Mouse (Mus musculus): ENCODE results near the gene Noto. TPM values are rescaled to one million over a fixed set of nuclear protein-coding genes. Genes with fewer than 3 reads are reported as not detected.

Noto gene
- polyA plus RNA-seq (2017; shearing (Covaris generic)): not detected

DNA sequence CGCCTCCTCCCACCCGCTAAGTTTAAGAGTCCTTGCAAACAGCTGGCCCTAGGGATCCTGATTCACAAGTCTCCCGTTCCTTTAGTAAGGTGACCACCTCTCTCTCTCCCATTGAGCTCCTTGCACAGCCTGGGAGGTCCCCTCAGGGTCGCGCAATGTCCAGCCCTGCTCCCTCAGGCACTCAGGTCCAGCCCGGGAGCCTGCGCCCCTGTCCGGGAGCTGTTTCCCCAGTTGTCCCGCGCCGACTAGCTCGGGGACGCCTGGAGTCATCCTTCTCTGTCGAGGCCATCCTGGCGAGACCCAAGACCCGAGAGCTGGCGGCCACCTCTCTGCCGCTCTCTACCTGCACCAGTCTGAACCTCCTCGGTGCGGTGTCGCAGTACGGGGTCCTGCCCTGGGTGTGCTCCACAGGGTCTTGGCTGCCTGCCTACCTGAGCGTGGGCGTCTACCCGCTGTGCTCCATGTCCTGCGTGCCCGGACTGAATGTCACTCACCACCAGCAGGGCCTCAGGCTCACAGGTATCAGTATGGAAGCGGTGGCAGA, at the start of gene Noto:
Gene Noto (plus strand): TSS at position 51 of the 544 bp plus-strand sequence.

DNA sequence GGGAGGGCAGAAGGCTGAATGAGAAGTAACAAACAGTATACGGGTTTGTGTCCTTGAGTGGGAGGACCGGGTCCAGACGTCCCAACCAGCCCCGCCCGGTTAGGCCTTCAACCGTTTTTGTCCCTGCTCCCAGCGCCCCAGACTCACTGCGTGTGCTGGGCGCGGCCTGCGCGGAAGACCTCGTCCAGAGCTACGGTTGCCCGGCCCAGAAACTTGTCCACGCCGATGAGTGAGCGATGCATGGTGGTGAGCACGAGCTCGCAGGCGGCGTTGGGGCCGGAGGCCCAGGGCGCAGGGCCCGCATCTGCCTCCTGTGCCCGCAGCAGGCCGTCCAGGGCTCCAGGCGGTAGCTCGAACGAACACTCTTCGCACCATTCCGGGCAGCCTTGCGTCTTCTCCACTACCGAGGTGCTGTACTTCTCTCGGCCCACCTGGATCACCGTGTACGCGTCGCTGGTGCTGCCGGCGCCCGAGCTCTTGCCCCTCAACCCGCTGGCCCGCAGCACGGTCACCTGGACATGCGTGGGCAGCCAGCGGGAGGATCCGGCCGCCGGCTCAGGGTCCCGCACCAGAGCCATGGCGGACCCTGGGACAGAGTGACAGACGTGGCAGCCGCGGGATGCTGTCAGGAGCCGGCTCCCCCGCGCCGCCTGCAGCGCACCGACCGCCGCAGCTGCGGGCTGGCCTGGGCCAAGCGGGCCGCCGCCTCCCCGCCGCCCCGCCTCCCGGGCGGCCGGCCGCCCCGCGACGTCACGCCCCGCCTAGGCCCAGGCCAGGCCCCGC, 49.5 kb upstream of the Noto start, which contains the start of gene Rab11fip5:
Gene Rab11fip5 (minus strand): TSS at position 684 of the 783 bp plus-strand sequence.

GRCm38 (mm10) chr6:85431842-85432431, 8.3 kb downstream of the Noto start, which contains the start of gene Smyd5:
Smyd5 (plus strand) TSS chr6:85431989.

GRCm38 (mm10) chr6:85450697-85451663, 27.3 kb downstream of the Noto start, which contains the start of gene Cct7:
Cct7 (plus strand) TSS chr6:85451514.

DNA sequence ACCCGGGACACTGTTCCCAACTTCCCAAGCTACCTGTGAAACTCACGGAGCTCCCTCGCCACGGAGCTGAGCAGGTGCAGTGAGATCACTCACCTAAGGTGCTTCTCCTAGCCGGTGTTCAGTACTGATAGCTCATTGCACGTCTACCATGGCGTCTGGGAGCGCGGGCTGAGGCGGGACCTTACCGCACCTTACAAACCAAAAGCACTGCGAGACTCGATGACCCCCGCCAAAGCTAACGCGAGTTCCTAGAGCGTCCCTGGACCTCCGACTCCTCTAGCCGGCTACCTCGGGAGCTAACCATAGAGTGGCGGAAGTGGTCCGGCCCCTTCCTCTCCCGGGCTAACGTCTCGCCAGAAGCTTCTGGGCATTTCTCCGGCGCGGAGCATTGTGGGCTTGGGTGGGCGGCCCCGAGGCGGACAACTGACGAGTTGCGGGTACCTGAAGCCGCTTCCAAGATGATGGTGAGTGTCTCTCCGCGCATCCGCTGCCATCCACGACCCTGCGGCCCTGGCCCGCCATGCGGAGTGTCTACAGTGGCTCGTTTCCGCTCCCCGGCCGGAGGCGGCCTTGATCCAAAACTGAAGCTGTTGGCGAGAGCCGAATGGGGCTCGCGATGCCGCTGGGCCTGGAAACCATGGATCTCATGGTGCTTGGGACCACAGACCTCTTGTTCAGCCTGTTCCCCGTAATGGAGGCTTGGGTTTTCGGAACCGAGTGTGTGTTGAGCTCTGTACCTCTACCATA, 28.2 kb downstream of the Noto start, which contains the start of gene Pradc1:
Gene Pradc1 (minus strand): TSS at position 307 of the 747 bp plus-strand sequence.

Other genes with a start within 250 kb of the Noto start
- gene Emx1, start 236.4 kb upstream of the Noto start, polyA plus RNA-seq (2017; shearing (Covaris generic)): not detected
- 1.1 TPM for gene Sfxn5, start 90.5 kb upstream of the Noto start, polyA plus RNA-seq (2017; shearing (Covaris generic))
- 0.43 TPM for gene Rab11fip5, start 49.3 kb upstream of the Noto start, polyA plus RNA-seq (2017; shearing (Covaris generic))
- gene Smyd5, start 8.1 kb downstream of the Noto start, polyA plus RNA-seq (2017; shearing (Covaris generic)): 42.9 TPM
- 302 TPM for gene Cct7, start 27.6 kb downstream of the Noto start, polyA plus RNA-seq (2017; shearing (Covaris generic))
- gene Pradc1, start 28.1 kb downstream of the Noto start, polyA plus RNA-seq (2017; shearing (Covaris generic)): 10.8 TPM
- 0.16 TPM for gene Fbxo41, start 79.1 kb downstream of the Noto start, polyA plus RNA-seq (2017; shearing (Covaris generic))
- gene Egr4, start 89.7 kb downstream of the Noto start, polyA plus RNA-seq (2017; shearing (Covaris generic)): 0.46 TPM
- 1.8 TPM for gene Alms1, start 163.6 kb downstream of the Noto start, polyA plus RNA-seq (2017; shearing (Covaris generic))

Data from effector memory CD4-positive, alpha-beta T cell, adult 7 months (primary cell).